Mouse (Mus musculus) liver, embryonic 15.5 days (tissue): ENCODE data around the gene Sf3b3. TPM values are rescaled to one million over a fixed set of nuclear protein-coding genes. Genes with fewer than 3 reads are reported as not detected.
"Not testable (repeated sequence)": the region's sequence is repeated elsewhere in the genome, so short reads cannot be mapped to it uniquely, and the experiment has no call there.

Experiments
- ATAC-seq: fragments of 200-750 bp; cut with Nextera tagmentation; 2 replicates; pipeline ENCODE4 v1.8.0; 2017; ENCODE audit warnings: moderate number of reproducible peaks, mild to moderate bottlenecking, moderate library complexity; ENCODE audit not compliant: insufficient read depth
- H3K27ac ChIP-seq: fragments of 300-500 bp; sonication (generic); replicated peaks from 2 replicates; pipeline ENCODE4 v1.5.1; 2015; ENCODE audit warnings: mild to moderate bottlenecking, inconsistent platforms
- H3K27me3 ChIP-seq: fragments of 300-500 bp; sonication (generic); 2 replicates; pipeline ENCODE4 v1.6.1; 2015; ENCODE audit warnings: mild to moderate bottlenecking, inconsistent platforms
- H3K36me3 ChIP-seq: fragments of 300-500 bp; sonication (generic); replicated peaks from 2 replicates; pipeline ENCODE4 v1.6.1; 2015; ENCODE audit warnings: moderate library complexity, mild to moderate bottlenecking, inconsistent platforms
- H3K4me1 ChIP-seq: fragments of 300-500 bp; sonication (generic); replicated peaks from 2 replicates; pipeline ENCODE4 v1.6.1; 2015; ENCODE audit warnings: inconsistent platforms
- H3K4me2 ChIP-seq: fragments of 300-500 bp; sonication (generic); 2 replicates; pipeline ENCODE4 v1.6.1; 2015; ENCODE audit warnings: moderate library complexity, mild to moderate bottlenecking, inconsistent platforms
- H3K4me3 ChIP-seq: fragments of 300-500 bp; sonication (generic); replicated peaks from 2 replicates; pipeline ENCODE4 v1.5.1; 2015; ENCODE audit warnings: mild to moderate bottlenecking, inconsistent platforms
- H3K9ac ChIP-seq: fragments of 300-500 bp; sonication (generic); 2 replicates; pipeline ENCODE4 v1.6.1; 2015; ENCODE audit warnings: moderate library complexity, mild to moderate bottlenecking, inconsistent platforms
- H3K9me3 ChIP-seq: fragments of 300-500 bp; sonication (generic); replicated peaks from 2 replicates; pipeline ENCODE4 v1.6.1; 2016; ENCODE audit warnings: inconsistent platforms
- WGBS: fragments of 180-500 bp; shearing (Covaris S2); methylation state at CpG from one replicate; pipeline ENCODE4 v1.1.7; 2015; ENCODE audit warnings: mixed read lengths; ENCODE audit not compliant: insufficient replicate concordance; 5-methylcytosine and 5-hydroxymethylcytosine counted together
- polyA plus RNA-seq: library from polyadenylated mRNA; unstranded; fragments of >200 nt; fragmentation: Nextera tagmentation; extraction: Ambion mirVana; gene quantifications from 2 replicates; pipeline ENCODE4 v1.2.1, GENCODE M21; 2015

The Sf3b3 gene
- polyA plus RNA-seq, 1 experiment from 2014 or later: 56.9 TPM

- no peak overlapping the region for H3K4me2 ChIP-seq
- H3K4me3 ChIP-seq: no peak overlapping the region
- H3K9ac ChIP-seq: no peak overlapping the region
- H3K27me3 ChIP-seq: peaks cover 6% of the 10 kb centered on the region; the same call in 1 of the 2 replicates
- H3K27ac ChIP-seq: no peak overlapping the region
- ATAC-seq: no peak
- H3K9me3 ChIP-seq: no peaks in the 10 kb centered on the region
- peaks cover 13% of the 10 kb centered on the region for H3K4me1 ChIP-seq
- WGBS: 51% methylated on average over 12 of the region's 12 CpGs
- no peaks in the 10 kb centered on the region for H3K36me3 ChIP-seq
Observed at GRCm38 (mm10) chr8:110788981-110789380, 57.6 kb downstream of the Sf3b3 start.

GRCm38 (mm10) chr8:110787411-110787954 is 59.1 kb downstream of the Sf3b3 start:
- WGBS: 76% methylated on average over 9 of the region's 9 CpGs
- no peak overlapping the region for H3K27ac ChIP-seq
- no peak overlapping the region for H3K9ac ChIP-seq
- H3K4me2 ChIP-seq: no peak overlapping the region
- no peak for ATAC-seq
- H3K9me3 ChIP-seq: no peaks in the 10 kb centered on the region
- H3K4me1 ChIP-seq: peaks cover 8% of the 10 kb centered on the region; the same call in 1 of the 2 replicates
- no peaks in the 10 kb centered on the region for H3K36me3 ChIP-seq
- no peak overlapping the region for H3K4me3 ChIP-seq
- peaks cover 6% of the 10 kb centered on the region; the same call in 1 of the 2 replicates for H3K27me3 ChIP-seq

GRCm38 (mm10) chr8:110786934-110787333 is 59.7 kb downstream of the Sf3b3 start:
- H3K36me3 ChIP-seq: no peaks in the 10 kb centered on the region
- H3K9me3 ChIP-seq: no peaks in the 10 kb centered on the region
- no peak overlapping the region for H3K4me3 ChIP-seq
- ATAC-seq: no peak
- 52% methylated on average over 8 of the region's 8 CpGs for WGBS
- no peak overlapping the region for H3K9ac ChIP-seq
- H3K4me2 ChIP-seq: no peak overlapping the region
- peaks cover 6% of the 10 kb centered on the region; the same call in 1 of the 2 replicates for H3K27me3 ChIP-seq
- peaks cover 8% of the 10 kb centered on the region; the same call in 1 of the 2 replicates for H3K4me1 ChIP-seq
- no peak overlapping the region for H3K27ac ChIP-seq

- not testable (repeated sequence) for H3K36me3 ChIP-seq, H3K4me3 ChIP-seq, H3K9ac ChIP-seq, H3K4me1 ChIP-seq, H3K9me3 ChIP-seq, ATAC-seq, H3K4me2 ChIP-seq, H3K27me3 ChIP-seq, H3K27ac ChIP-seq
- WGBS: 56% methylated on average over 7 of the region's 7 CpGs
Observed at GRCm38 (mm10) chr8:110786501-110786900, 60.1 kb downstream of the Sf3b3 start.

GRCm38 (mm10) chr8:110785366-110785765 is 61.2 kb downstream of the Sf3b3 start:
- Histone ChIP-seq H3K36me3 (no peaks in the 10 kb centered on the region), H3K4me1 (peaks cover 8% of the 10 kb centered on the region; the same call in 1 of the 2 replicates)
- ATAC-seq: no peak

GRCm38 (mm10) chr8:110779924-110780718 is 66.5 kb downstream of the Sf3b3 start:
- Histone ChIP-seq H3K27ac (no peak overlapping the region), H3K4me1 (no peaks in the 10 kb centered on the region), H3K9me3 (no peaks in the 10 kb centered on the region), H3K27me3 (no peaks in the 10 kb centered on the region), H3K4me2 (no peak overlapping the region), H3K36me3 (no peaks in the 10 kb centered on the region), H3K4me3 (no peak overlapping the region), H3K9ac (no peak overlapping the region)
- WGBS: 62% methylated on average over 13 of the region's 13 CpGs
- no peak for ATAC-seq

More at GRCm38 (mm10) chr8:110785366-110785765, 61.2 kb downstream of the Sf3b3 start:
- Histone ChIP-seq H3K9me3 (no peaks in the 10 kb centered on the region), H3K27me3 (peaks cover 6% of the 10 kb centered on the region; the same call in 1 of the 2 replicates), H3K27ac (no peak overlapping the region), H3K4me2 (no peak overlapping the region), H3K9ac (no peak overlapping the region), H3K4me3 (no peak overlapping the region)
- 29% methylated on average over 2 of the region's 2 CpGs for WGBS

- Histone ChIP-seq H3K4me2 (no peak overlapping the region), H3K36me3 (no peaks in the 10 kb centered on the region), H3K9me3 (no peaks in the 10 kb centered on the region), H3K27me3 (no peaks in the 10 kb centered on the region), H3K4me3 (no peak overlapping the region), H3K4me1 (no peaks in the 10 kb centered on the region), H3K9ac (no peak overlapping the region), H3K27ac (no peak overlapping the region)
- 79% methylated on average over 3 of the region's 3 CpGs for WGBS
- ATAC-seq: no peak
Observed at GRCm38 (mm10) chr8:110776335-110776734, 70.3 kb downstream of the Sf3b3 start.

- WGBS: 71% methylated on average over 3 of the region's 3 CpGs
- H3K4me2 ChIP-seq: no peak overlapping the region
- no peaks in the 10 kb centered on the region for H3K27me3 ChIP-seq
- no peaks in the 10 kb centered on the region for H3K4me1 ChIP-seq
- H3K9ac ChIP-seq: no peak overlapping the region
- no peak overlapping the region for H3K27ac ChIP-seq
- no peak overlapping the region for H3K4me3 ChIP-seq
- H3K9me3 ChIP-seq: no peaks in the 10 kb centered on the region
- no peaks in the 10 kb centered on the region for H3K36me3 ChIP-seq
- ATAC-seq: no peak
Observed at GRCm38 (mm10) chr8:110775721-110776120, 70.9 kb downstream of the Sf3b3 start.

GRCm38 (mm10) chr8:110775316-110775715 is 71.3 kb downstream of the Sf3b3 start:
- H3K36me3 ChIP-seq: no peaks in the 10 kb centered on the region
- H3K27ac ChIP-seq: no peak overlapping the region
- 68% methylated on average over 8 of the region's 8 CpGs for WGBS
- no peak overlapping the region for H3K9ac ChIP-seq
- no peaks in the 10 kb centered on the region for H3K27me3 ChIP-seq
- no peak overlapping the region for H3K4me3 ChIP-seq
- no peak overlapping the region for H3K4me2 ChIP-seq
- H3K9me3 ChIP-seq: no peaks in the 10 kb centered on the region
- no peak for ATAC-seq
- H3K4me1 ChIP-seq: no peaks in the 10 kb centered on the region

GRCm38 (mm10) chr8:110774725-110775124 is 71.9 kb downstream of the Sf3b3 start:
- H3K4me2 ChIP-seq: no peak overlapping the region
- no peaks in the 10 kb centered on the region for H3K27me3 ChIP-seq
- WGBS: 70% methylated on average over 6 of the region's 6 CpGs
- no peaks in the 10 kb centered on the region for H3K36me3 ChIP-seq
- no peak for ATAC-seq
- no peak overlapping the region for H3K4me3 ChIP-seq
- no peaks in the 10 kb centered on the region for H3K9me3 ChIP-seq
- no peaks in the 10 kb centered on the region for H3K4me1 ChIP-seq
- no peak overlapping the region for H3K27ac ChIP-seq
- H3K9ac ChIP-seq: no peak overlapping the region

- no peak overlapping the region for H3K9ac ChIP-seq
- H3K4me2 ChIP-seq: no peak overlapping the region
- no peaks in the 10 kb centered on the region for H3K27me3 ChIP-seq
- no peaks in the 10 kb centered on the region for H3K9me3 ChIP-seq
- H3K4me1 ChIP-seq: no peaks in the 10 kb centered on the region
- 75% methylated on average over 3 of the region's 3 CpGs for WGBS
- no peak overlapping the region for H3K4me3 ChIP-seq
- H3K36me3 ChIP-seq: no peaks in the 10 kb centered on the region
- H3K27ac ChIP-seq: no peak overlapping the region
- no peak for ATAC-seq
Observed at GRCm38 (mm10) chr8:110774047-110774446, 72.5 kb downstream of the Sf3b3 start.
